Mouse (Mus musculus): Measurements from ENCODE around the gene Ppp2r5e.

DNA sequence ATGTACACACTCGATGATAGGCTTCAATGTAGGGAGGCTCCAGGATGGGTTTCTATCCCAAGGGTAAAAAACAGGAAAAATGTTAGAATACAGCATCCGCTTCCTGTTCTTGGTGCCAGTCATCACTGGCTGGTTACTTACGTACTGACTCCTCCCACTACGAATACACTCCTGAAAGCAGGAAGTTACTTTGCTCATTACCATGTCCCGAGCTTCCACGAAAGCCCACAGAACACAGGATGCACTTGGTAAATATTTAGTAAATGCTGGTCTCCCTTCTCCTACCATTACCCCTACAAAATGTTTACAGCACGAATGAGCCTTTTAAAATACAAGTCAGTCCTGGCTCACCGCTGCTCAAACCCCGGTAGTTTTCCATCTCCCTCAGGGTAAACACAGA, 183.1 kb downstream of the Ppp2r5e start:
- no peak for TF ChIP-seq CTCF (IDR thresholded peaks at IDR 0.05; ENCODE audit: low read depth, low read length)
- TF ChIP-seq POLR2A (IDR thresholded peaks at IDR 0.05; ENCODE audit: borderline replicate concordance, low read depth, low read length), result no peak
